Mouse (Mus musculus): ENCODE measurements at regions not wholly inside any gene's neighbourhood (a gene's known extent, or its start where the extent isn't known, plus 50 kb on each side); places are given as distances from the start of the nearest gene placed in this dataset.

DNA sequence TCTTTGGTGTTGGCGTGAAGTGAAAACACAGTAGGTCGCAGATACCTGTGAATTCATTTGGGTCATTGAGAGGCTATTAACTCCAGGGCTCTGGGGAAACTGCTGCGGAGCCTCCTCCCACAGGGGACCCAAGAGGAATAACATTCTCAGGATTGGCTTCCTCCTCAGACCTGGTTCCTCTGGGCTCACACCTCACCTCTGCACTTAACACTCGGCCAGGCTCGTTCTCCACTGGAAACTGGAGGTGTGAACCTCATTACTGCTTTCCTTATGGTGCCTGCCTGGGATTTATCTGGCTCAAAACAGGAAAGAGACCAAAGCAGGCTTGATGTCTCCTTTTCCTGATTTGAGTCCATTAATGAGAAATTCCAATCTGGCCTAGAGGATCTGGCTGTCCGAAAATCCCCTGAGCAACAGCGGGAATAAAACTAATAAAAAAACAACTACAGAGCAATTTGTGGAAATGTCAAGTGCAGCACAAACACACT lies 55.8 kb upstream of the Klf9 start:
- DNase-seq: no peak

GRCm38 (mm10) chr19:23087575-23087974 lies 53.5 kb upstream of the Klf9 start:
- intact Hi-C loops (cut with DNase I): no loop called here
- no peak for DNase-seq

More for the DNA sequence above, 55.8 kb upstream of the Klf9 start:
- intact Hi-C loops (cut with DNase I): no loop called here

DNA sequence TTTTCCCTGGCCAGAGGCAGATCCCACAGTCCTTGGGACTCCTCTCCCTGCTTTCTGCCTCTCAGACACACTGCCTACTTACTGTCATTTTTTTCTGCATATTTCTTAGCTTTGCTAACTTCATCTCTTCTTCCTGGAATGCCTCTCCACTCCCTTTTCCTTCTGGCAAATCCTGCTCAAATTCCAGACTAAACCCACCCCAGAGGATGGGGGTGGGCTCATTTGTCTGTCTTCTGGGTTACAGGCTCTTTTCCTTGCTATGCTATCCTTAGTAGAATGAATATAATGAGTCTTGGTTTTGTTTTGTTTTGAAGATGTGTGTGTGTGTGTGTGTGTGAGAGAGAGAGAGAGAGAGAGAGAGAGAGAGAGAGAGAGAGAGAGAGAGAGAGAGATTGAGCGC lies 51.9 kb upstream of the Klf9 start:
- intact Hi-C loops (cut with DNase I): no loop called here

DNA sequence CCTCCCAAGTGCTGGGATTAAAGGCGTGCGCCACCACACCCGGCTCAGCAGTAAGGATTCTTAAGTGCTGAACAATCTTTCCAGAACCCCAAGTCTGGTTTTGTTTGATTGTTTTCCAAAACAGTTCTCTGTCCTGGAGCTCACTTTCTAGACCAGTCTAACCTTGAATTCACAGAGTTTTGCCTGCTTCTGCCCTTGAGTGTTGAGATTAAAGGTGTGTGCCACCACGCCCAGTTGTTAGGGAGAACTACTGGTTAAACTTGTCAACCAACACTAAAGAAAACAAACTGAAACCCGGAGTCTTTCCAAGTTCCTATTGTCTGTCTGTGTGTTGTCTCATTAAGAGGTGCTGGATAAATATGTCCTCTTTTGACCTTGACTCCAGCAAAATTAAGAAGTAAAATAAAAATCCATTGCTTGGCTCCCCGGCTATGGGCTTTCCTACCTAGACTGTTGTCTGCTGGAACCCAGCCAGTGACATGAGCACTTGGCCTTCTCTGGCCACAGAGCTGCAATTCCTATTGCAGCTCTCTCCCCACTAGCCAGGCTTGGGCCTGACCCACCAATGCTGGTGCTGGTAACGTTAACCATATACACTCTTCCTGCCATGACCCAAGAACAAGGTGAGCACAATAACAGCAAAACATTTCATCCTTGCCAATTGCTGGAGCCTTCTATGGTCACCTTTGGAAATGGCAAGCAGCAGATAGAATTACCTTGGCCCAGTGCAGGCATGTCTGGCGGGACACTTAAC lies 51.1 kb upstream of the Klf9 start:
- intact Hi-C loops (cut with DNase I): no loop called here
- DNase-seq: peak; percentile 27 to 45

More for the DNA sequence above, 51.9 kb upstream of the Klf9 start:
- no peak for DNase-seq
